Mouse (Mus musculus) myocyte (in vitro differentiated cells): Measurements from ENCODE around the gene Tsnax. TPM values are rescaled to one million over a fixed set of nuclear protein-coding genes. Genes with fewer than 3 reads are reported as not detected.

Source experiments
- H3K27me3 ChIP-seq: one replicate; pipeline ENCODE4 v1.6.1; 2011; ENCODE audit not compliant: control insufficient read depth, insufficient read depth, insufficient read length
- H3K36me3 ChIP-seq: one replicate; pipeline ENCODE4 v1.6.1; 2011; ENCODE audit not compliant: control insufficient read depth, insufficient read depth
- H3K4me2 ChIP-seq: one replicate; pipeline ENCODE4 v1.6.1; 2011; ENCODE audit warnings: low read depth, control low read depth
- H3K4me3 ChIP-seq: one replicate; pipeline ENCODE4 v1.5.1; 2011; ENCODE audit warnings: mild to moderate bottlenecking, control low read depth, moderate library complexity
- H3K79me2 ChIP-seq: one replicate; pipeline ENCODE4 v1.6.1; 2011; ENCODE audit not compliant: control insufficient read depth, insufficient read depth
- H3ac ChIP-seq: one replicate; pipeline ENCODE4 v1.6.1; 2011; ENCODE audit not compliant: control insufficient read depth, insufficient read length
- CEBPB ChIP-seq: IDR thresholded peaks from 2 replicates; pipeline ENCODE4 v1.6.1; 2011; ENCODE audit warnings: mild to moderate bottlenecking, moderate library complexity; ENCODE audit not compliant: poor library complexity, insufficient read depth, severe bottlenecking
- E2F4 ChIP-seq: IDR thresholded peaks from one replicate; pipeline ENCODE4 v1.6.1; 2011; ENCODE audit warnings: mild to moderate bottlenecking, control low read depth, moderate library complexity; ENCODE audit not compliant: insufficient read depth
- MAX ChIP-seq: IDR thresholded peaks from one replicate; pipeline ENCODE4 v1.6.1; 2011; ENCODE audit warnings: low read depth, mild to moderate bottlenecking, control low read depth
- MYOD1 ChIP-seq, 3 experiments: IDR thresholded peaks; one replicate each; pipeline ENCODE4 v1.6.1; 2011; ENCODE audit warnings: control low read depth in 2 of 3, low read depth in 2 of 3, mild to moderate bottlenecking in 2 of 3, moderate library complexity in 1 of 3; ENCODE audit not compliant: insufficient read length in 2 of 3, control insufficient read depth in 1 of 3
- MYOG ChIP-seq, 3 experiments: IDR thresholded peaks; one replicate each; pipeline ENCODE4 v1.6.1; 2011; ENCODE audit warnings: control low read depth in 2 of 3, low read depth in 2 of 3, mild to moderate bottlenecking in 2 of 3; ENCODE audit not compliant: insufficient read length in 2 of 3, control insufficient read depth in 1 of 3, insufficient read depth in 1 of 3
- POLR2A ChIP-seq: IDR thresholded peaks from one replicate; pipeline ENCODE4 v1.6.1; 2011; ENCODE audit warnings: low read depth, mild to moderate bottlenecking, control low read depth, moderate library complexity; ENCODE audit not compliant: insufficient read length
- POLR2AphosphoS2 ChIP-seq: IDR thresholded peaks from one replicate; pipeline ENCODE4 v1.6.1; 2011; ENCODE audit warnings: low read depth, control low read depth; ENCODE audit not compliant: insufficient read length
- REST ChIP-seq: IDR thresholded peaks from one replicate; pipeline ENCODE4 v1.6.1; 2011; ENCODE audit warnings: mild to moderate bottlenecking, control low read depth, moderate library complexity; ENCODE audit not compliant: insufficient read depth, insufficient read length
- SRF ChIP-seq: IDR thresholded peaks from one replicate; pipeline ENCODE4 v1.6.1; 2011; ENCODE audit warnings: low read depth; ENCODE audit not compliant: control insufficient read depth, insufficient read length
- TCF12 ChIP-seq: IDR thresholded peaks from one replicate; pipeline ENCODE4 v1.6.1; 2011; ENCODE audit warnings: mild to moderate bottlenecking, control low read depth; ENCODE audit not compliant: poor library complexity, insufficient read depth, severe bottlenecking
- TCF3 ChIP-seq: IDR thresholded peaks from one replicate; pipeline ENCODE4 v1.6.1; 2011; ENCODE audit warnings: low read depth, control low read depth; ENCODE audit not compliant: insufficient read length
- USF1 ChIP-seq: IDR thresholded peaks from one replicate; pipeline ENCODE4 v1.6.1; 2011; ENCODE audit warnings: low read depth, mild to moderate bottlenecking, control low read depth, moderate library complexity
- polyA plus RNA-seq: library from polyadenylated mRNA; unstranded; fragments of >200 nt; fragmentation: generic; extraction: Trizol; gene quantifications from one replicate; pipeline ENCODE4 v1.2.1, GENCODE M21; 2012; ENCODE audit warnings: missing spikeins

Tsnax gene
- polyA plus RNA-seq, 1 experiment: 59.9 TPM

DNA sequence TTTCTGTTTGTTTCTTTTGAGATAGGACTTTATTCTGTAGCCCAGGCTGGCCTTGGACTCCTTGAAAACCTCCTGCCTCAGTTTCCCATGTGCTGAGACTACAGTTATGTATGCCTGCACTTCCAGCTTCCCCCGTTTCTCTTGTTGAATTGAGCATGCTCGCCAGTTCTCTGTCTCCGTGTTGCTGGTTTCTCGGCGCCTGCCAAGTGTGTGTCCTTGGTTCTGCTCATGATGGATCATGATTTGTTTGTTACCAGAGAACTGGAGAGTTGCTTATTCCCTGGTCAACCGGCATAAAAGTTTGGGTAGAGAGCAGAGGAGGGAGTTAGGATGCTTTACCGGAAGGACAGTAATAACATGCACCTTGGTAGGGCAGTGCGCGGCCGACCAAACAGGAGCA is 61.3 kb downstream of the Tsnax start:
- TF ChIP-seq TCF3 (no peak), USF1 (no peak), CEBPB (no peak), SRF (no peak), MYOD1 (IDR thresholded peaks at IDR 0.05; ENCODE audit: control insufficient read depth in 1 of 3, insufficient read length in 2 of 3, low read depth in 2 of 3) (no peak), TCF12 (no peak), POLR2AphosphoS2 (no peak), E2F4 (no peak), REST (no peak), MAX (no peak), POLR2A (no peak), MYOG (IDR thresholded peaks at IDR 0.05; ENCODE audit: control insufficient read depth in 1 of 3, insufficient read depth in 1 of 3, insufficient read length in 2 of 3, low read depth in 2 of 3) (no peak)
- Histone ChIP-seq H3K36me3 (no peaks in the 10 kb centered on the region), H3K4me2 (no peak overlapping the region), H3K79me2 (no peaks in the 10 kb centered on the region), H3K4me3 (no peak overlapping the region), H3ac (no peak overlapping the region), H3K27me3 (no peaks in the 10 kb centered on the region)

DNA sequence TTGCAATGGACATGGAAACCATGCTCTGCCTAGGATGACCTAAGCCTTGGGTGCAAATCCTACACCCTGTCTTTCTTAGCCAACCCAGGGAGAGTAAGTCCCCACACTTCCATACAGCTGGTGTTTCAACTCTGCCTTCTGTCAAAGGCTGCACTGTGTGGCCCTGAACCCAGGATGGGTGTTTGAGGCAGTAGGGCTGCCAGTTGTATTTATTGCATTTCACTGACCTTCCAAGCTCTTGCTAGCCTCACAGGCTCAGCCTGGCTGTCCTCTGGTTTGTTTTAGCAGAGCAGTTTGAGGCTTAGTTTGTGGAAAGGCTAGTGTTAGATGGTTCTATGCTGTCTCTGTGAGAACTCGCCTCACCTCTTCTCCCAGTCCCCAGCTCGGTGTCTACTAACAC is 61.8 kb downstream of the Tsnax start:
- no peak overlapping the region for H3K4me2 ChIP-seq
- TF ChIP-seq MYOD1 (IDR thresholded peaks at IDR 0.05; ENCODE audit: control insufficient read depth in 1 of 3, insufficient read length in 2 of 3, low read depth in 2 of 3): no peak
- TF ChIP-seq MYOG (IDR thresholded peaks at IDR 0.05; ENCODE audit: control insufficient read depth in 1 of 3, insufficient read depth in 1 of 3, insufficient read length in 2 of 3, low read depth in 2 of 3): no peak
- TF ChIP-seq POLR2A: no peak
- TF ChIP-seq SRF: no peak
- TF ChIP-seq POLR2AphosphoS2: no peak
- no peak for TF ChIP-seq TCF3
- TF ChIP-seq E2F4: no peak
- no peak for TF ChIP-seq REST
- TF ChIP-seq TCF12: no peak
- TF ChIP-seq USF1: no peak
- TF ChIP-seq MAX: no peak
- TF ChIP-seq CEBPB: no peak
- H3K36me3 ChIP-seq: no peaks in the 10 kb centered on the region
- H3K79me2 ChIP-seq: no peaks in the 10 kb centered on the region
- no peaks in the 10 kb centered on the region for H3K27me3 ChIP-seq
- H3ac ChIP-seq: no peak overlapping the region
- no peak overlapping the region for H3K4me3 ChIP-seq

GRCm38 (mm10) chr8:125075389-125075788 is 62.6 kb downstream of the Tsnax start:
- Histone ChIP-seq H3K4me3 (no peak overlapping the region), H3ac (no peak overlapping the region), H3K79me2 (no peaks in the 10 kb centered on the region), H3K27me3 (no peaks in the 10 kb centered on the region), H3K36me3 (no peaks in the 10 kb centered on the region), H3K4me2 (no peak overlapping the region)
- no peak for TF ChIP-seq SRF
- no peak for TF ChIP-seq POLR2AphosphoS2
- TF ChIP-seq MYOD1 (IDR thresholded peaks at IDR 0.05; ENCODE audit: control insufficient read depth in 1 of 3, insufficient read length in 2 of 3, low read depth in 2 of 3): no peak
- TF ChIP-seq CEBPB: no peak
- TF ChIP-seq TCF12: no peak
- no peak for TF ChIP-seq POLR2A

- Histone ChIP-seq H3K27me3 (no peaks in the 10 kb centered on the region), H3K4me2 (no peak overlapping the region), H3K36me3 (no peaks in the 10 kb centered on the region), H3ac (no peak overlapping the region), H3K79me2 (no peaks in the 10 kb centered on the region), H3K4me3 (no peak overlapping the region)
- TF ChIP-seq USF1 (no peak), E2F4 (no peak), POLR2A (no peak), CEBPB (no peak), POLR2AphosphoS2 (no peak), MAX (no peak), SRF (no peak), MYOD1 (IDR thresholded peaks at IDR 0.05; ENCODE audit: control insufficient read depth in 1 of 3, insufficient read length in 2 of 3, low read depth in 2 of 3) (no peak), TCF3 (no peak), REST (no peak), TCF12 (no peak), MYOG (IDR thresholded peaks at IDR 0.05; ENCODE audit: control insufficient read depth in 1 of 3, insufficient read depth in 1 of 3, insufficient read length in 2 of 3, low read depth in 2 of 3) (no peak)
These were observed 64.5 kb downstream of the Tsnax start for GRCm38 (mm10) chr8:125077326-125077725.

DNA sequence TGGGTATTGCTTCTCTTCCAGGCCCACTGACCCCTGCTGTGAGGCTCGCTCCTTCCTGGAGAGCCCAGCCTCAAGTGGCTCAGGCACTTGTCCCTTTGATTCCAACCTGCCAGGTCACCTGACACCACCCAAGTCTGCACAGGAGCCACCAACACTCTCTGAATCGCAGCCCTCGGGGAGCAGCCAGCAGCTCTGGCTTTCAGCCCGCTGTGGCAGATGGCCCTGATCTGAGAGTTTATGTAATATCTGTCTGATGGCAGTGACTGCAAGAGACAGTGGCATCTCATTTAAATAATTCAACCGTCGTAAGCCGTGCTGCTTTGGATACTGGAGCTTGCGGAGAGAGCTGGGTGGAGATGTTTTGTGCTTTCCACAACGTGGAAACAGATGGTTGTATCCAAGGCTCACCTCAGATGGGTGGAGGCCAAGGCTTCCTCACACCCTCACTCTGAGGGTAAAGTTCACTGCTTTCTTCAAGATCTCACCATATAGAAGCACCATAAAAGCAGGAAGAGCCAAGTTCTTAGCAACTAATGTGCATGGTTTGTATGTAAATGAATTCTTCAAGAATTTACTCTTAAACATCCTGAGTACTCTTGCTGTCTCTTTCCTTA is 66.1 kb downstream of the Tsnax start:
- TF ChIP-seq TCF3 (no peak), USF1 (no peak), MYOG (IDR thresholded peaks at IDR 0.05; ENCODE audit: control insufficient read depth in 1 of 3, insufficient read depth in 1 of 3, insufficient read length in 2 of 3, low read depth in 2 of 3) (no peak), TCF12 (no peak), POLR2A (no peak), CEBPB (no peak), MYOD1 (IDR thresholded peaks at IDR 0.05; ENCODE audit: control insufficient read depth in 1 of 3, insufficient read length in 2 of 3, low read depth in 2 of 3) (no peak), POLR2AphosphoS2 (no peak), SRF (no peak)
- Histone ChIP-seq H3ac (no peak overlapping the region), H3K4me3 (no peak overlapping the region), H3K4me2 (no peak overlapping the region), H3K27me3 (no peaks in the 10 kb centered on the region), H3K36me3 (no peaks in the 10 kb centered on the region), H3K79me2 (no peaks in the 10 kb centered on the region)
